Mouse (Mus musculus) v-Abl transformed pro-B cells (cell line): ENCODE measurements around the gene Ralgds.

Experiments used
- in situ Hi-C, 2 experiments: fragments of 400-800 bp; cut with MboI; formaldehyde crosslinking; loops; one replicate each; pipeline ENCODE4 v1.15.1; 2025; ENCODE audit not compliant: unreplicated experiment in 2 of 2

The Ralgds gene

DNA sequence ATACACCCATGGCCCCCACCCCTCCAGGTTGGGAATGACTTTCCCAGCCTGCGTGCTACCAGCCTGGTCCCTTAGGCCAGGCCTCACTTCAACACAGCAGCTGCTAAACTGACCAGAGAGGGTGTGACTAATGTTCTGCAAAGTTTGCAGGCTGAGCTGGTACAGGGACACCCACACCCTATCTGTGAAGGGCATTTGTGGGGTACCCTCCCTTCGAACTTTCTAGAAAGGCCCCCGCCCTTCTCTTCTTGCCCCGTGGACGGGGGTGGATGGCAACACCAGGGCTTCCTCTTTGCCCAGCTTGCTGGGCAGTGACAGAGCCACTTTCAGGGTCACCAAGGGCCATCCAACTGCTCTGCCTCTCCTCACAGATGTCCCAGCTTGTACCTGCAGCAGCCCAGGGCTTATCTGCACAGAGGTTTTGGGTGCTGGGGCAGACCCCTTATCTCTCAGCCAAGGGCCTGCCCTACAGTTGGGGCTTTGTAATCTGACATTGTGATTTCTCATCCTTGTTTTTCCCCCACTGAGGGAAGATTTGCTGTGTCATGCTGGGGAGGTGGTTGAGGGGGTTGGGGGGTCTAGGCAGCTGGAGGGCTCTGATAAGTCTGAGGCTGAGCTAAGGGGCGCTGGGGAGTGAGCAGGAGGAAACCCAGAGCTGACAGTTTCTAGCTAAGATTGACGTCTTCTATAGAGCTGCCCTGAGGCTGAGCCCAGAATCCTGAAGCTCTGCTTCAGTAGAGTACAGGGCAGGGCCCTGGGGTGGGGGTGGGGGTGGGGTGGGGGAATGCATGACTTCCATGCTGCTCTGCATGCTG is 85.0 kb downstream of the Ralgds start:
- in situ Hi-C loops: no loop called here

DNA sequence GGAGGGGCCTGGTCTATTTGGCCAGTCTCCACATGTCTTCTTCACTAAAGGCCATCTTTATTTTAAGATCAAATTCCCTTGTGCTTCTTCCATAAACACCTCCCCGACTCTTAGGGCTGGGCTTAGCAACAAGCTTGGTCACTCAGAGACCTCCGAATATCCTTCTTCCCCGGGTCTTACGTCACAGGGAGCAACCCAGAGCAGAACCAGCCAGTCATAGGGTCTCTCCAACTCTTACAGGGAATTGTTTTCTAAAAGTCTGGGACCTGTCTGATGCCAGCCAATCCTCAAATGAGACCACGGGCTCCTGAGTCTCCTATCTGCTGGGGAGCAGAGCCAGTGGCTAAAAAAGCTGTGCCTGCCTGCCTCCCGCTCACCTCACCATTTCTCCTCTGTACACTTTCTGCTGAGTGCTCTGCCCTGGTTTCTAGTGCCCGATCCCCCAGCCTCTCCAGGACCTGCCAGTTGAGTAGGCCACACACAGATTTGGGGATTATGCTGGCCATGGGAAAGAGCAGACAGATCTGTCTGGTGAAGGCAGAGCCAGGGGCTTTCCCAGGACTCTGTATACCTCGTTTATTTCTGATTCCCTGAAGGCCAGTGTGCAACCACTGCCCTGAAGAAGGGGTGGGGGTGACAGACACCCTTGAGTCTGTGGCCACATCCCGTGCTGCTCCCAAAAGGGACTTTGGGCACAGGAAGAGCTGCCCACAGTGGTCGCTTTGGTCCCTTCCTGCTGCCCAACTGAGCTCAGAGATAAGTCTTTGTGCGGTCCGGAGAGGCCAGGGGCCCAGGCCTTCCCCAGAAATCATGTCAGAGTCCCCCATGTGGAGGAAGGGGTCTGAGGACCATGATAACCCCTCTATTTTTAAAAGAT is 86.0 kb downstream of the Ralgds start:
- in situ Hi-C loops: no loop called here

DNA sequence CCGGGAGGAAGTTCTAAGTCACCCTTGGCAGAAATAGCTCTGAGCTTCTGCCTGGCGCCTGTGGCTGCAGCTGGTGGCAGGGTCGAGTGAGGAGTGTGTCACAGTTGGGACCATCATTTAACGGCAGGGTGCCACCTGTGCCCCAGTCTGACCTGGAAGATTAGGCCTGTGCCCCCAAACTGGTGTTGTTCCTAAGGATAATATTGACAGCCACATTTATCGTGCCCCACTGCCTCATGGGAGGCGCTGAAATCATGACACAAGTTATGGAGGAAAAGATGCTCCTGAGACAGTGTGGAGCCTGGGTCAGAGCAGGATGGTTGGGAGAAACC is 86.6 kb downstream of the Ralgds start:
- in situ Hi-C loops: no loop called here

DNA sequence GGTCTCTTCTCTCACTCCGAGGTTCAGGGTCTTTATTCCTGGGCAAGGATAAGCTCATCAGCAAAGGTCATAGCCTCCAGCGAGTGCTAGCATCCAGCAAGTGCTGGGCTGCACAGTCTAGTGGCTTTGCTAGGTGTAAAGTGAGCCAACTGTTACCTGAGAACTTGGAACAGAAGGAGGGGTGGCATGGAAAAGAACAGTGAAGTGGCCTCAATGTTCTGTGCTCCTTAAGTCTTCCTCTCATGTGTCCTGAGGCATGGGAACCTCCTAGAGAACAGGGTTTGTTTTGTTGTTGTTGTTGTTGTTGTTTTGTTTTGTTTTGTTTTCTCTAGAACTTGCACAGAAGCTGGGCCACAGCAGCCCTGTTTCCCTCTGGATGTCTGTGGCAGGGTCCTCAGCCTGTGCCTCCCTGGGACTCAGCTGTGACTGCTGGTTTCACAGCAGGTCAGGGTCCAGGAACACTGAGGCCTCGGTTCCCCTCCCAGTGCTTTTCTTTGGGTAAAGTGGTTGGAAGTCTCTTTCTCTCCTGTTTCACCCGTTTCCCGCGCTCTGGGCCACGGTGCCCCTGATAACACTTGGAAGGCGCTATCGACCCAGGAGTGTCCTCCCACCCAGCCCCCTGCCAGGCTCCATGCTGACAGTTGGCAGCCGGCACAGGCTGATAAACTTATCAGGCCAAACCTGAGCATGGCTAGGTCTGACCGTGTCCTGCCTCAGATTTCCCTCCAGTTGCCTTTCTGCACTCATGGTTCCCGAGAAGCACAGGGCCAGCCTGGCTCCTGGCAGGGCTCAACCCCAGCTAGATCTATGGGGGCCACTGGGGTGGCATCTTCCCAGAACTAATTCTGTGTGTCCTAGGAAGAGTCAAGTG is 89.0 kb downstream of the Ralgds start:
- in situ Hi-C loops: no loop called here
